Mouse (Mus musculus) lung, postnatal 0 days (tissue): ENCODE data around the gene 9430097D07Rik. TPM values are rescaled to one million over a fixed set of nuclear protein-coding genes. Genes with fewer than 3 reads are reported as not detected.
A peak's percentile ranks its signal among the peaks of the same experiment; 100 is the strongest.

Experiments
- ATAC-seq: fragments of 200-750 bp; cut with Nextera tagmentation; 2 replicates; pipeline ENCODE4 v1.8.0; 2017; ENCODE audit warnings: moderate library complexity
- DNase-seq: peaks from one replicate; pipeline ENCODE4 v3.0.0-alpha.2; 2016; ENCODE audit warnings: low spot score
- H3K27ac ChIP-seq: fragments of 300-500 bp; sonication (generic); 2 replicates; pipeline ENCODE4 v1.5.1; 2014; ENCODE audit warnings: antibody characterized with exemption, mild to moderate bottlenecking, low read length, mixed read lengths
- H3K27me3 ChIP-seq: fragments of 300-500 bp; sonication (generic); replicated peaks from 2 replicates; pipeline ENCODE4 v1.6.1; 2014; ENCODE audit warnings: low read length, mixed read lengths; ENCODE audit not compliant: insufficient read depth
- H3K36me3 ChIP-seq: fragments of 300-500 bp; sonication (generic); 2 replicates; pipeline ENCODE4 v1.6.1; 2014; ENCODE audit warnings: low read length, mixed read lengths; ENCODE audit not compliant: insufficient read depth
- H3K4me1 ChIP-seq: fragments of 300-500 bp; sonication (generic); 2 replicates; pipeline ENCODE4 v1.6.1; 2014; ENCODE audit warnings: antibody characterized with exemption, low read depth, low read length, mixed read lengths; ENCODE audit not compliant: insufficient read depth
- H3K4me2 ChIP-seq: fragments of 300-500 bp; sonication (generic); replicated peaks from 2 replicates; pipeline ENCODE4 v1.6.1; 2014; ENCODE audit warnings: low read depth, mild to moderate bottlenecking, low read length, moderate library complexity, mixed read lengths
- H3K4me3 ChIP-seq: fragments of 300-500 bp; sonication (generic); 2 replicates; pipeline ENCODE4 v1.5.1; 2014; ENCODE audit warnings: low read depth, low read length
- H3K9ac ChIP-seq: fragments of 300-500 bp; sonication (generic); replicated peaks from 2 replicates; pipeline ENCODE4 v1.6.1; 2014; ENCODE audit warnings: low read depth, mild to moderate bottlenecking
- H3K9me3 ChIP-seq: fragments of 300-500 bp; sonication (generic); 2 replicates; pipeline ENCODE4 v1.6.1; 2016; ENCODE audit warnings: low read length, mixed read lengths
- CTCF ChIP-seq: IDR thresholded peaks from 2 replicates; pipeline ENCODE4 v1.5.1; 2016; ENCODE audit warnings: antibody characterized with exemption, mild to moderate bottlenecking
- EP300 ChIP-seq: IDR thresholded peaks from 2 replicates; pipeline ENCODE4 v1.6.1; 2016; ENCODE audit warnings: antibody characterized with exemption, mild to moderate bottlenecking, control low read depth
- WGBS: fragments of 180-500 bp; shearing (Covaris S2); extraction: QIAGEN DNeasy Blood & Tissue Kit; methylation state at CpG from one replicate; pipeline ENCODE4 v1.1.7; 2014; 5-methylcytosine and 5-hydroxymethylcytosine counted together
- polyA plus RNA-seq: library from polyadenylated mRNA; unstranded; fragments of >200 nt; fragmentation: Nextera tagmentation; extraction: Ambion mirVana; gene quantifications from 2 replicates; pipeline ENCODE4 v1.2.1, GENCODE M21; 2015

Gene 9430097D07Rik
- polyA plus RNA-seq, 1 experiment from 2014 or later: not detected

DNA sequence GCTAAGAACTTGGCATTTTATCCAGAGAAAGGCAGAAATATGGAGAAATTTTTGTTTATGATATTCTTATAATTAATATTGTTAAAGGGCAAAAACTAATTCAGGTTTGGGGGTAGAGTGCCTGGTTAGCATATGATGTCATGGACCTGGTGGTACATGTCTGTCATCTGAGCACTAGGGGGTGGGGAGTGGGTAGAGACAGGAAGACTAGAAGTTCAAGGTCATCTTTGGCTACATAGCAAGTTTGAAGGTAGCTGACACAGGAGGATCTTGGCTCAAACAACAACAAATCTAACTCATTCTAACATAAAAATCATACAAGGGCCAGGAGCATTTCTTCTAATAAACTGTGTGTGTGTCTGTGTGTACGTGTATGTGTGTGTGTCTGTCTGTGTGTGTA lies 47.2 kb downstream of the 9430097D07Rik start:
- Histone ChIP-seq H3K27ac (no peak overlapping the region), H3K9ac (no peak overlapping the region), H3K9me3 (no peaks in the 10 kb centered on the region), H3K4me1 (no peaks in the 10 kb centered on the region), H3K4me2 (no peak overlapping the region), H3K27me3 (no peaks in the 10 kb centered on the region), H3K4me3 (no peak overlapping the region), H3K36me3 (no peaks in the 10 kb centered on the region)
- TF ChIP-seq EP300: no peak
- no peak for TF ChIP-seq CTCF
- ATAC-seq (no peak), DNase-seq (no peak)
- 60% methylated on average over 1 of the region's 1 CpGs for WGBS

DNA sequence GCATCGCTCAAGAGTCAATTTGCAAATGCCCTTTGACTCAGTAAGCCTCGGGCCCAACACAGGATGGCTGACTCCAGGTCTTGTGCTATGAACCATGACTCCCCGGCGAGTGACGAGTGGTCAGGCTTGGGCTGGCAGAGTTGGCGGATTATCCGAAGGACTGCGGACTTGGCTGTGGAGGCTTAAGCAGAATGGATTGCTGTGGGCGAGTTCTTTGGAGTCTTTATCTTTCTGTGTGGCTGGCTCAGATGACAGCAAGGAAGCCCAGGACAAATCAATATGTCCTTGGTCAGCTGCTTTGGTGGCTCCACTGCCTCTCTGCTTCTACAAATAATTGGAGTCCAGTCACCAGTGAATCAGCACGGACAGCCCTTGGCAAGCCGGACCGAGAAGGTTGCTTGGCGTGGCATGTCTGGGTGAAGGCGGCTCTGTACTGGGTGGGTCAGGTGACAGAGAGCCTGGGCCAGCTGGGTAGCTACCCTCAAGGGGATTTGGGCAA lies 48.0 kb downstream of the 9430097D07Rik start:
- DNase-seq (no peak), ATAC-seq (no peak)
- Histone ChIP-seq H3K36me3 (no peaks in the 10 kb centered on the region), H3K27ac (no peak overlapping the region), H3K4me2 (no peak overlapping the region), H3K4me3 (no peak overlapping the region), H3K27me3 (no peaks in the 10 kb centered on the region), H3K4me1 (no peaks in the 10 kb centered on the region), H3K9ac (no peak overlapping the region), H3K9me3 (no peaks in the 10 kb centered on the region)
- WGBS: 83% methylated on average over 14 of the region's 14 CpGs
- no peak for TF ChIP-seq EP300
- no peak for TF ChIP-seq CTCF

DNA sequence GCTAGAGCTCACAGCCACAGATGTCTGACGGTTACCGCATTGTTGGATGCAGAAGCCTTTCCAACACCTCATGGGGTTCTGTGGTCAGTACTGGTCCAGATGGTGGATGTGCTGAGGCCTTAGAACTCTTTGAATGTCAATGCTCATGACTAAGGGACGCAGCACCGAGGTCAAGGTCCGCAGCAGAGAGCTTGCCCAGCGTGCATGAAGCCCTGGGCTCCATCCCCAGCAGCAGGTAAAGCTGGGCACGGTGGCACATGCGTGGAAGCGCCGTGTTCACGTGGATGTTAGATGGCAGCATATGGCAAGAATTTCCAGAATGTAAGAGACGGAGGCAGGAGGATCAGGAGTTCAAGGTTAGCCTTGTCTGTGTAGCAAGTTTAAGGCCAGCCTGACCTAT lies 49.7 kb downstream of the 9430097D07Rik start:
- no peaks in the 10 kb centered on the region for H3K36me3 ChIP-seq
- H3K27me3 ChIP-seq: no peaks in the 10 kb centered on the region
- ATAC-seq: no peak
- TF ChIP-seq EP300 (no peak), CTCF (no peak)
- H3K9ac ChIP-seq: no peak overlapping the region
- H3K4me3 ChIP-seq: no peak overlapping the region
- no peaks in the 10 kb centered on the region for H3K9me3 ChIP-seq
- 88% methylated on average over 12 of the region's 12 CpGs for WGBS
- no peak overlapping the region for H3K4me2 ChIP-seq
- H3K4me1 ChIP-seq: no peaks in the 10 kb centered on the region
- H3K27ac ChIP-seq: no peak overlapping the region
- DNase-seq: no peak

DNA sequence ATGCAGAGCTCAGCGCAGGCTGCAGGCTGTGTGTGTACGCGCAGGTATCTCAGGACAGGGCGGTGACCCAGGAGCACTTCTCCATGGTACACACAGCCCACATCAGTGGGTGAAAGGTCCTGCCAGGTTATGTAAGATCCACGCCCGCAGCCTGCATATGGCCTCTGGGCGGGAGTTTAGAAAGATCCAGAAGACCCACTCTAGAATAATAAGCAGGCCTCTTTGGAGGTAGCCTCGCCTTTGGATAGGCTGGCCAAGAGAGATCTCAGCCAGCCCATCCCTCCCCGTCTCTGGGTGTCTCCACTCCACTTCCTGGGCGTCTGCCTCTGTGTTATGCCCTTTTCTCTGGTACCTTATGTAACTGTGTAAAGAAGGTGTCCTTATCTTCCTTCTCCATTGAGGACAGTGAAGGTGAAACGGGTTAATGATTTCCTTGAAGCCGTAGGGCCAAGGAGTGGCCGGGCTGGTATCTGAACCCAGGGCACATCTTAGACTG lies 50.9 kb downstream of the 9430097D07Rik start:
- Histone ChIP-seq H3K9me3 (no peaks in the 10 kb centered on the region), H3K4me3 (no peak overlapping the region), H3K27ac (no peak overlapping the region), H3K36me3 (no peaks in the 10 kb centered on the region), H3K4me1 (no peaks in the 10 kb centered on the region), H3K9ac (no peak overlapping the region), H3K4me2 (no peak overlapping the region), H3K27me3 (no peaks in the 10 kb centered on the region)
- peak; percentile 27; the same call in 1 of the 2 replicates for TF ChIP-seq EP300
- no peak for TF ChIP-seq CTCF
- ATAC-seq: peak; percentile 84
- peak; percentile 72 for DNase-seq
- 60% methylated on average over 13 of the region's 13 CpGs for WGBS

Other genes starting within 250 kb of the 9430097D07Rik start
- 20.1 and 20.4 TPM in 2 replicates for gene Ciz1, start 223.4 kb downstream of the 9430097D07Rik start, polyA plus RNA-seq
- gene Dnm1, start 222.3 kb downstream of the 9430097D07Rik start, polyA plus RNA-seq: 5.0 and 5.1 TPM in 2 replicates
- gene 1110008P14Rik, start 193.7 kb downstream of the 9430097D07Rik start, polyA plus RNA-seq: 73.4 and 78.1 TPM in 2 replicates
- 223 and 355 TPM in 2 replicates for gene Lcn2, start 187.4 kb downstream of the 9430097D07Rik start, polyA plus RNA-seq
- 21.8 and 22.9 TPM in 2 replicates for gene Ptges2, start 179.8 kb downstream of the 9430097D07Rik start, polyA plus RNA-seq
- 4.1 and 4.6 TPM in 2 replicates for gene Naif1, start 125.2 kb downstream of the 9430097D07Rik start, polyA plus RNA-seq
- gene Slc25a25, start 124.2 kb downstream of the 9430097D07Rik start, polyA plus RNA-seq: 16.7 and 21.5 TPM in 2 replicates
- gene Fam102a, start 40.4 kb downstream of the 9430097D07Rik start, polyA plus RNA-seq: 8.0 and 8.4 TPM in 2 replicates
- 103 and 112 TPM in 2 replicates for gene Dpm2, start 4.8 kb downstream of the 9430097D07Rik start, polyA plus RNA-seq
- not detected in 2 replicates for gene Pip5kl1, start 887 bp downstream of the 9430097D07Rik start, polyA plus RNA-seq
- 32.0 and 38.9 TPM in 2 replicates for gene St6galnac4, start 11.4 kb upstream of the 9430097D07Rik start, polyA plus RNA-seq
- gene St6galnac6, start 24.0 kb upstream of the 9430097D07Rik start, polyA plus RNA-seq: 13.4 and 14.4 TPM in 2 replicates
- gene Ak1, start 46.1 kb upstream of the 9430097D07Rik start, polyA plus RNA-seq: 31.7 and 36.3 TPM in 2 replicates
- gene Eng, start 70.9 kb upstream of the 9430097D07Rik start, polyA plus RNA-seq: 118 and 130 TPM in 2 replicates
- 12.6 and 15.6 TPM in 2 replicates for gene Fpgs, start 128.5 kb upstream of the 9430097D07Rik start, polyA plus RNA-seq
- 62.8 and 68.7 TPM in 2 replicates for gene Cdk9, start 137.4 kb upstream of the 9430097D07Rik start, polyA plus RNA-seq
- gene Sh2d3c, start 145.4 kb upstream of the 9430097D07Rik start, polyA plus RNA-seq: 51.8 and 53.5 TPM in 2 replicates
- 0.30 TPM in 2 replicates for gene 6330409D20Rik, start 165.3 kb upstream of the 9430097D07Rik start, polyA plus RNA-seq
- gene Tor2a, start 181.6 kb upstream of the 9430097D07Rik start, polyA plus RNA-seq: 60.9 and 63.5 TPM in 2 replicates
- gene Ttc16, start 199.9 kb upstream of the 9430097D07Rik start, polyA plus RNA-seq: 1.8 and 2.4 TPM in 2 replicates
- 2.9 and 3.3 TPM in 2 replicates for gene Ptrh1, start 200.1 kb upstream of the 9430097D07Rik start, polyA plus RNA-seq
- 2.2 and 5.2 TPM in 2 replicates for gene Cfap157, start 208.7 kb upstream of the 9430097D07Rik start, polyA plus RNA-seq